Mouse (Mus musculus): ENCODE results near the gene Npb. TPM values are rescaled to one million over a fixed set of nuclear protein-coding genes. Genes with fewer than 3 reads are reported as not detected.

The Npb gene
- polyA plus RNA-seq, 1 experiment from 2014 or later, result 22.2 TPM

- H3K27ac ChIP-seq (ENCODE audit: low read depth), result peak overlapping the region; percentile 95
- H3K27me3 ChIP-seq (ENCODE audit: insufficient read depth, low read length), result no peaks in the 10 kb centered on the region
- DNase-seq (no peak), ATAC-seq (peak; percentile 40)
- TF ChIP-seq CTCF (IDR thresholded peaks at IDR 0.05; ENCODE audit: low read depth) (no peak), EP300 (IDR thresholded peaks at IDR 0.05; ENCODE audit: low read depth) (no peak)
- peak overlapping the region; percentile 92 for H3K4me3 ChIP-seq (ENCODE audit: low read depth, low read length)
- peak overlapping the region; percentile 98 for H3K4me2 ChIP-seq (ENCODE audit: low read depth, low read length)
- H3K9me3 ChIP-seq (ENCODE audit: low read length), result no peaks in the 10 kb centered on the region
- WGBS (ENCODE audit: insufficient replicate concordance), result 40% methylated on average over 4 of the region's 4 CpGs
- H3K36me3 ChIP-seq (replicated peaks; ENCODE audit: insufficient read depth, low read length), result peaks cover 57% of the 10 kb centered on the region
- H3K9ac ChIP-seq (replicated peaks), result peak overlapping the region; percentile 94
- H3K4me1 ChIP-seq (ENCODE audit: insufficient read depth), result peaks cover 28% of the 10 kb centered on the region
These were observed 8.5 kb downstream of the Npb start for GRCm38 (mm10) chr11:120616617-120617294.

- Histone ChIP-seq H3K9me3 (ENCODE audit: low read length) (no peaks in the 10 kb centered on the region), H3K36me3 (replicated peaks; ENCODE audit: insufficient read depth, low read length) (peaks cover 58% of the 10 kb centered on the region), H3K4me3 (ENCODE audit: low read depth, low read length) (peak within 1 kb of the TSS; percentile 92), H3K27me3 (ENCODE audit: insufficient read depth, low read length) (no peaks in the 10 kb centered on the region), H3K9ac (replicated peaks) (peak within 1 kb of the TSS; percentile 94), H3K4me1 (ENCODE audit: insufficient read depth) (peaks cover 26% of the 10 kb centered on the region), H3K4me2 (ENCODE audit: low read depth, low read length) (peak within 1 kb of the TSS; percentile 98), H3K27ac (ENCODE audit: low read depth) (peak within 1 kb of the TSS; percentile 95)
- ATAC-seq, result peak; percentile 92
- peak; percentile 97 for DNase-seq
- WGBS (ENCODE audit: insufficient replicate concordance), result under 1% methylated on average over 54 of the region's 56 CpGs
- TF ChIP-seq CTCF (IDR thresholded peaks at IDR 0.05; ENCODE audit: low read depth) (no peak), EP300 (IDR thresholded peaks at IDR 0.05; ENCODE audit: low read depth) (no peak)
These were observed 9.3 kb downstream of the Npb start, which contains the start of gene Pcyt2 for GRCm38 (mm10) chr11:120617519-120618112. TSS of gene Pcyt2 (minus strand) at chr11:120617936.

GRCm38 (mm10) chr11:120618619-120619535, 10.6 kb downstream of the Npb start:
- H3K4me3 ChIP-seq (ENCODE audit: low read depth, low read length), result no peak overlapping the region

GRCm38 (mm10) chr11:120620195-120620594, 11.9 kb downstream of the Npb start:
- Histone ChIP-seq H3K27me3 (ENCODE audit: insufficient read depth, low read length) (no peaks in the 10 kb centered on the region), H3K27ac (ENCODE audit: low read depth) (no peak overlapping the region), H3K4me1 (ENCODE audit: insufficient read depth) (peaks cover 39% of the 10 kb centered on the region), H3K4me2 (ENCODE audit: low read depth, low read length) (no peak overlapping the region), H3K4me3 (ENCODE audit: low read depth, low read length) (no peak overlapping the region), H3K36me3 (replicated peaks; ENCODE audit: insufficient read depth, low read length) (peaks cover 56% of the 10 kb centered on the region), H3K9me3 (ENCODE audit: low read length) (no peaks in the 10 kb centered on the region), H3K9ac (replicated peaks) (no peak overlapping the region)
- DNase-seq, result no peak
- ATAC-seq, result no peak
- 95% methylated on average over 14 of the region's 14 CpGs for WGBS (ENCODE audit: insufficient replicate concordance)
- TF ChIP-seq CTCF (IDR thresholded peaks at IDR 0.05; ENCODE audit: low read depth), result no peak
- no peak for TF ChIP-seq EP300 (IDR thresholded peaks at IDR 0.05; ENCODE audit: low read depth)

More at GRCm38 (mm10) chr11:120618619-120619535, 10.6 kb downstream of the Npb start:
- no peaks in the 10 kb centered on the region for H3K27me3 ChIP-seq (ENCODE audit: insufficient read depth, low read length)
- H3K4me1 ChIP-seq (ENCODE audit: insufficient read depth), result peaks cover 33% of the 10 kb centered on the region
- ATAC-seq, result no peak
- no peak overlapping the region for H3K9ac ChIP-seq (replicated peaks)
- peaks cover 58% of the 10 kb centered on the region for H3K36me3 ChIP-seq (replicated peaks; ENCODE audit: insufficient read depth, low read length)
- H3K9me3 ChIP-seq (ENCODE audit: low read length), result no peaks in the 10 kb centered on the region
- TF ChIP-seq EP300 (IDR thresholded peaks at IDR 0.05; ENCODE audit: low read depth), result no peak
- TF ChIP-seq CTCF (IDR thresholded peaks at IDR 0.05; ENCODE audit: low read depth), result no peak
- no peak overlapping the region for H3K4me2 ChIP-seq (ENCODE audit: low read depth, low read length)
- no peak for DNase-seq
- H3K27ac ChIP-seq (ENCODE audit: low read depth), result peak overlapping the region; percentile 95
- WGBS (ENCODE audit: insufficient replicate concordance), result 92% methylated on average over 25 of the region's 25 CpGs

GRCm38 (mm10) chr11:120622805-120623204, 14.5 kb downstream of the Npb start:
- Histone ChIP-seq H3K9ac (replicated peaks) (no peak overlapping the region), H3K36me3 (replicated peaks; ENCODE audit: insufficient read depth, low read length) (peaks cover 57% of the 10 kb centered on the region), H3K4me1 (ENCODE audit: insufficient read depth) (peaks cover 47% of the 10 kb centered on the region), H3K27ac (ENCODE audit: low read depth) (no peak overlapping the region), H3K9me3 (ENCODE audit: low read length) (no peaks in the 10 kb centered on the region), H3K4me3 (ENCODE audit: low read depth, low read length) (no peak overlapping the region), H3K27me3 (ENCODE audit: insufficient read depth, low read length) (no peaks in the 10 kb centered on the region), H3K4me2 (ENCODE audit: low read depth, low read length) (no peak overlapping the region)
- TF ChIP-seq EP300 (IDR thresholded peaks at IDR 0.05; ENCODE audit: low read depth), result no peak
- WGBS (ENCODE audit: insufficient replicate concordance), result 93% methylated on average over 6 of the region's 6 CpGs
- no peak for ATAC-seq
- no peak for DNase-seq

Measured in liver, postnatal 0 days (tissue).